Mouse (Mus musculus) embryonic fibroblast, embryonic 13.5 days (primary cell): ENCODE measurements around the gene Gdpgp1.

Experiments used
- CTCF ChIP-seq: IDR thresholded peaks from 2 replicates; pipeline ENCODE4 v1.5.1; 2011; ENCODE audit warnings: mild to moderate bottlenecking, control low read depth, low read length, moderate library complexity, borderline replicate concordance; ENCODE audit not compliant: insufficient read depth
- POLR2A ChIP-seq: IDR thresholded peaks from 2 replicates; pipeline ENCODE4 v1.6.1; 2011; ENCODE audit warnings: low read depth, mild to moderate bottlenecking, control low read depth, low read length, moderate library complexity

DNA sequence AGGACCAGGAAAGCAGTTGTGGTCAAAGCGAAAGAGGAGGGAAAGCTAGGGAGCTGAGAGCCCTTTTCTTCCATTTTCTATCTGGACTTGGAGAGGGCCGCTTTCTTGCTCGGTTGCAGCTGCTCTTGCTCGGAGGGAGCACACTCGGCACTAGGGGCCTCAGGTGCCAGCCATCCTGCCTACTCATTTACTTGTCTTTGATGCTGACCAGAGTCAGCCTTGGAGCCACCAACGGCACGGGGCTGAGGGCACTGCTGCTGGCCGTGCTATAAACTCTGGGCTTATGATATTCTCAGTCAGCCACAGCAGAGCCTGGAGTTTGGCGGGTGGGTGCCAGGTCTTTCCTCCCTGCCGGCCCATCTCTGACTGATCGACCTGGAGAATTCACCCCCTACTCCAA lies 33.8 kb upstream of the Gdpgp1 start:
- TF ChIP-seq CTCF (no peak), POLR2A (no peak)
